Mouse (Mus musculus) spleen, postnatal 10 days (tissue): ENCODE results near the gene Mrps2.
"Not testable (repeated sequence)": the region's sequence is repeated elsewhere in the genome, so short reads cannot be mapped to it uniquely, and the experiment has no call there.

ENCODE experiments used
- DNase-seq, 2 experiments: peaks; one replicate each; pipeline ENCODE4 v3.0.0; 2021 to 2022; ENCODE audit warnings: low spot score in 2 of 2

The Mrps2 gene

GRCm38 (mm10) chr2:28472011-28472410, 4.1 kb downstream of the Mrps2 start:
- DNase-seq: not testable (repeated sequence)

GRCm38 (mm10) chr2:28477993-28478392, 10.1 kb downstream of the Mrps2 start:
- not testable (repeated sequence) for DNase-seq

- no peak for DNase-seq
These were observed 11.6 kb downstream of the Mrps2 start for GRCm38 (mm10) chr2:28479208-28480204.

GRCm38 (mm10) chr2:28483861-28484260, 16.0 kb downstream of the Mrps2 start:
- DNase-seq: no peak

GRCm38 (mm10) chr2:28494521-28494920, 26.7 kb downstream of the Mrps2 start:
- DNase-seq: no peak

- peak in 1 of 2 experiments; percentile 48 for DNase-seq
These were observed 27.4 kb downstream of the Mrps2 start for GRCm38 (mm10) chr2:28495207-28495756.

- DNase-seq: no peak
These were observed 28.1 kb downstream of the Mrps2 start for GRCm38 (mm10) chr2:28495801-28496595.

- DNase-seq: no peak
These were observed 28.8 kb downstream of the Mrps2 start, which contains the start of gene Gbgt1 for GRCm38 (mm10) chr2:28496671-28497070. Gbgt1 (plus strand) TSS chr2:28496891.

- no peak for DNase-seq
These were observed 29.7 kb downstream of the Mrps2 start for GRCm38 (mm10) chr2:28497561-28497960.

- no peak for DNase-seq
These were observed 30.6 kb downstream of the Mrps2 start for GRCm38 (mm10) chr2:28498431-28498830.

GRCm38 (mm10) chr2:28502987-28503386, 35.1 kb downstream of the Mrps2 start:
- peak in 1 of 2 experiments; percentile 8 for DNase-seq

- DNase-seq: no peak
These were observed 36.8 kb downstream of the Mrps2 start for GRCm38 (mm10) chr2:28504676-28505075.

GRCm38 (mm10) chr2:28505795-28506194, 37.9 kb downstream of the Mrps2 start, which contains the start of gene Gm10134:
Gm10134 (plus strand) TSS chr2:28506095.
- no peak for DNase-seq

- no peak for DNase-seq
These were observed 38.4 kb downstream of the Mrps2 start for GRCm38 (mm10) chr2:28506291-28506690.

GRCm38 (mm10) chr2:28511600-28511999, 43.7 kb downstream of the Mrps2 start:
- not testable (repeated sequence) for DNase-seq

GRCm38 (mm10) chr2:28512798-28513401, 45.0 kb downstream of the Mrps2 start, which contains the start of gene Ralgds:
Ralgds (plus strand) TSS chr2:28513125.
- peak in 1 of 2 experiments; percentile 48 for DNase-seq

- peak in 1 of 2 experiments; percentile 33 for DNase-seq
These were observed 45.8 kb downstream of the Mrps2 start for GRCm38 (mm10) chr2:28513431-28514370.

- DNase-seq: peak; percentile 68 to 88
These were observed 46.6 kb downstream of the Mrps2 start for GRCm38 (mm10) chr2:28514489-28514888.

- peak; percentile 70 to 89 for DNase-seq
These were observed 49.5 kb downstream of the Mrps2 start for GRCm38 (mm10) chr2:28517206-28517909.
